Mouse (Mus musculus): ENCODE measurements at regions not wholly inside any gene's neighbourhood (a gene's known extent, or its start where the extent isn't known, plus 50 kb on each side); places are given as distances from the start of the nearest gene placed in this dataset.

DNA sequence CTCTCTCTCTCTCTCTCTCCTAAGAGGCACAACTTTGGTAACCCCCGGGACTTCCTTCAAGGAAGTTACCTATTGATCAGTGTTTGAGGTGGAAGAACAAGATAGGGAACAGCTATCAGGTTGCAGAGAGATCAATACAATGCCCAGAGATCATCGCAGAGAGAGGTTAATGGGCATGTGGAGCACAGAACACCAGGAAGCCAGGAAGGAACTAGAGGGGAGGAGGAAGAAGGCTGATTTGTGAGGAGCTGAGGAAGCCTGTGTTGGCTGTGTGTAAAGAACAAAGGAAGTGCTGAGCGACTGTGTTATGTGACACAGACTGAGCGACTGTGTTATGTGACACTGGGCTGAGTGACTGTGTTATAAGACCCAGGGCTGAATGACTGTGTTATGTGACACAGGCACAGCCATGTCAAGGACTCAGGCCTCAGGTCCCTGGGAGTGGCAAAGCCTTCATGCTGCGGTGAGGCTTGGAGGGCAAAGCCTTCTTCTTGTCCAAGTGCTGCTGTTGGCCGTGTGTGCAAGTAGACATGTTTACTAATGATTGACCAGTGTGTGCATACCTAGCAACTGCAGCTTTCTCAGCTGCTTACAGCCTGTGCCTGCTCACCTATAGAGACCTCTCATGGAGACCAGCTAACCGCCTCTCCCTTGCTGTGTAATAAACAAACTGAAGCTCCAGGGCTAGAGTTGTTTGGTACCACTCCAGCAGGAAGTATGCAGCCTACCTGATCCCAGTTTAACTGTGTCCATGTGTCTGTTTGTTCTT is 801.8 kb upstream of the 4930452B06Rik start:
- TF ChIP-seq CTCF (IDR thresholded peaks at IDR 0.05; ENCODE audit: low read depth) (no peak), EP300 (IDR thresholded peaks at IDR 0.05; ENCODE audit: low read depth) (no peak)
